Mouse (Mus musculus) kidney, adult 2 months (tissue): Measurements from ENCODE around the gene Prkcg. TPM values are rescaled to one million over a fixed set of nuclear protein-coding genes. Genes with fewer than 3 reads are reported as not detected.

Experiments
- DNase-seq: peaks from one replicate; pipeline ENCODE4 v3.0.0; 2021
- H3K27ac ChIP-seq: fragments of 200-500 bp; 2 replicates; pipeline ENCODE4 v1.5.1; 2012; ENCODE audit warnings: low read depth, low read length, control low read depth, inconsistent platforms; ENCODE audit not compliant: insufficient read depth
- H3K27me3 ChIP-seq: fragments of 200-500 bp; replicated peaks from 2 replicates; pipeline ENCODE4 v1.6.1; 2012; ENCODE audit warnings: mild to moderate bottlenecking, moderate library complexity, low read length, inconsistent platforms; ENCODE audit not compliant: control insufficient read depth, insufficient read depth
- H3K36me3 ChIP-seq: fragments of 200-500 bp; 2 replicates; pipeline ENCODE4 v1.6.1; 2012; ENCODE audit warnings: mild to moderate bottlenecking, moderate library complexity, low read length, inconsistent platforms; ENCODE audit not compliant: control insufficient read depth, insufficient read depth
- H3K4me1 ChIP-seq: fragments of 200-500 bp; 2 replicates; pipeline ENCODE4 v1.6.1; 2011; ENCODE audit warnings: low read length; ENCODE audit not compliant: control insufficient read depth, insufficient read depth
- H3K4me3 ChIP-seq: fragments of 200-500 bp; 2 replicates; pipeline ENCODE4 v1.5.1; 2011; ENCODE audit warnings: mild to moderate bottlenecking, low read depth, low read length, control low read depth; ENCODE audit not compliant: insufficient read depth
- CTCF ChIP-seq: fragments of 200-500 bp; conservative IDR thresholded peaks from 2 replicates; pipeline ENCODE4 v1.5.1; 2011; ENCODE audit warnings: low read depth, mild to moderate bottlenecking, control low read depth, low read length, moderate library complexity, mixed read lengths; ENCODE audit not compliant: insufficient read depth, insufficient read length
- POLR2A ChIP-seq: fragments of 200-500 bp; IDR thresholded peaks from one replicate; pipeline ENCODE4 v1.6.1; 2011; ENCODE audit warnings: low read depth, low read length, control low read depth
- WGBS: fragments of 180-500 bp; shearing (Covaris S2); methylation state at CpG from one replicate; pipeline ENCODE4 v1.1.7; 2018; 5-methylcytosine and 5-hydroxymethylcytosine counted together
- polyA plus RNA-seq: library from polyadenylated mRNA; depleted of rRNA; stranded (reverse); fragments of >200 nt; gene quantifications from 2 replicates; pipeline ENCODE4 v1.2.3, GENCODE M21; 2012; rRNA removed

The Prkcg gene
- polyA plus RNA-seq, 1 experiment, result 0.44 TPM

DNA sequence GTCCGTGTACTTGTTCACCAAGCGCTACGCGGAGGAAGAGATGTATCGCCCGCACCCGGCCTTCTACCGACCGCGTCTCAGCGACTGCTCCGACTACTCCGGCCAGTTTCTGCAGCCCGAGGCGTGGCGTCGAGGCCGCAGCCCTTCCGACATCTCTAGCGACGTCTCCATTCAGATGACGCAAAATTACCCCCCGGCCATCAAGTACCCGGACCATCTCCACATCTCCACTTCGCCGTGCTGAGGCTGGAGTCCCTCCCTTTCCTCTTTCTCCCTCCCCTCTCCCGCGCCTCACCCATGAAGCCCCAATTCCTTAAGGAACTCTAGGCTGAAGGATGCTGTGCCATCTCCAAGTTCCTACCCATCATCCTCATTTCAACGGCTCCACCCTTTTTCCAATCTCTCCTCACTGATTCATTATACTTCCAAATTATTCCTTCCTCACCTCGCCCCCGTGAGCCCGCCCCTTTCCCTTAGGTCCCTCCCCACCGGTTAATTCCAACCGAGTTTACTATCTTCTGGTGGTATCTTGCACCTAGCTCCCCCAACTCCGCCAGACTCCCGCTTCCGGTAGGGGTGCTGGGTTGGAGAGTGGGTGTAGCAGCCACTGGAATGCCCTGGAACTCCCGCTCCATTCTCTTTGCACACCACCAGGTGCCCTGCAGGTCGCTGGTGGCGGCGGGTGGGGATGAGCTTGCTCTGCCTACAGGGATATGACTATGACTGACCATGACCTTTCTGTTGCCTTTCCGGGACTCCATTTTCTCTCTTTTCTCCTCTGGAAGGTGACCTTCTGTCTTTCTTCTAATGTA, 77.9 kb downstream of the Prkcg start:
- WGBS, result 16% methylated on average over 42 of the region's 42 CpGs
- Histone ChIP-seq H3K4me3 (peak overlapping the region; percentile 35), H3K27me3 (no peaks in the 10 kb centered on the region), H3K4me1 (no peaks in the 10 kb centered on the region), H3K36me3 (no peaks in the 10 kb centered on the region), H3K27ac (no peak overlapping the region)
- no peak for TF ChIP-seq CTCF
- no peak for TF ChIP-seq POLR2A
- no peak for DNase-seq

DNA sequence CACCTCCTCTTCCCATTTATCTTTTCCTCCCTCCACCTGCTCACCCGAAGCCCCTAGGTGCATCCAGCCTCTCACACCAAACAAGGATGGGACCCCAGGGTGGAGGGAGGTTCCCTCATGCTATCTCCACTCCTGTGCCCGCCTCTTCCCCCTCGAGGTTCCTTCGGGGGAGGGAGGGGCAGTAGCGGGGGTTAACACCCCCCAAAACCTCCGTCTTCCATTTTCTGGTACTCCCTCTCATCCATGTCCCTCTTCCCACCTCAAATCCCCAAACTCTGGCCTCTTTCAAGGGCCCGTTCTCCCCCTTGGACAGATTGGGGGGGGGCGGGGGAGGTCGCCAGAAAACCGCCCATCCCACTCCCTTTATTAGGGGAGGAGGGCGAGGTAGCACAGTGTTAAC, 78.6 kb downstream of the Prkcg start:
- no peak for DNase-seq
- 6% methylated on average over 11 of the region's 11 CpGs for WGBS
- Histone ChIP-seq H3K27ac (no peak overlapping the region), H3K27me3 (no peaks in the 10 kb centered on the region), H3K4me3 (peak overlapping the region; percentile 10; the same call in 1 of the 2 replicates), H3K4me1 (no peaks in the 10 kb centered on the region), H3K36me3 (no peaks in the 10 kb centered on the region)
- TF ChIP-seq CTCF, result no peak
- TF ChIP-seq POLR2A, result no peak

- DNase-seq, result no peak
- WGBS, result 45% methylated on average over 12 of the region's 12 CpGs
- no peak for TF ChIP-seq CTCF
- TF ChIP-seq POLR2A, result no peak
- H3K4me3 ChIP-seq, result no peak overlapping the region
- H3K4me1 ChIP-seq, result no peaks in the 10 kb centered on the region
- no peaks in the 10 kb centered on the region for H3K27me3 ChIP-seq
- no peak overlapping the region for H3K27ac ChIP-seq
- H3K36me3 ChIP-seq, result no peaks in the 10 kb centered on the region
These were observed 79.3 kb downstream of the Prkcg start for GRCm38 (mm10) chr7:3368311-3368710.

GRCm38 (mm10) chr7:3369189-3369588, 80.2 kb downstream of the Prkcg start:
- Histone ChIP-seq H3K4me3 (no peak overlapping the region), H3K27ac (no peak overlapping the region), H3K27me3 (no peaks in the 10 kb centered on the region), H3K36me3 (no peaks in the 10 kb centered on the region), H3K4me1 (no peaks in the 10 kb centered on the region)
- WGBS, result 76% methylated on average over 6 of the region's 6 CpGs
- TF ChIP-seq POLR2A (no peak), CTCF (no peak)
- DNase-seq, result no peak

DNA sequence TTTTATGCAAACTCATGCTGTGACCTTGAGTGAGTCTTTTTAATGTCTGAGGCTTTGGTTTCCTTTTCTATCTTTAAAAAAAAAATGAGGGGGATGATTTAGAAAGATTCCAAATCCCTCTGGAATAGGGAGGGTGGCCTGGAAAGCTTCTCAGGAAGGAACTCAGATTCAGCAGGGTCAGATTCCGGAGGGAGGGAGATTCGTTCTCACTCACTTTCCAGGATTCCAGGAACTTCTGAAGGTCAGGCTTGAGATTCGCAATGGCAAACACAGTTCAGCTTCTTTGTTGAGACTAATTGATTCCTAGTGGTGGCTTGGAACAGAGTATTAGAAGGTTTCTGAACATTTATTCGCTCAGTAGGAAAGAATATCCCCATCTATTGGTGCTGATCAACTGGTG, 81.4 kb downstream of the Prkcg start:
- WGBS, result 50% methylated on average over 4 of the region's 4 CpGs
- Histone ChIP-seq H3K27ac (no peak overlapping the region), H3K4me3 (no peak overlapping the region), H3K27me3 (no peaks in the 10 kb centered on the region), H3K36me3 (no peaks in the 10 kb centered on the region), H3K4me1 (no peaks in the 10 kb centered on the region)
- DNase-seq, result peak; percentile 54
- no peak for TF ChIP-seq CTCF
- TF ChIP-seq POLR2A, result no peak

DNA sequence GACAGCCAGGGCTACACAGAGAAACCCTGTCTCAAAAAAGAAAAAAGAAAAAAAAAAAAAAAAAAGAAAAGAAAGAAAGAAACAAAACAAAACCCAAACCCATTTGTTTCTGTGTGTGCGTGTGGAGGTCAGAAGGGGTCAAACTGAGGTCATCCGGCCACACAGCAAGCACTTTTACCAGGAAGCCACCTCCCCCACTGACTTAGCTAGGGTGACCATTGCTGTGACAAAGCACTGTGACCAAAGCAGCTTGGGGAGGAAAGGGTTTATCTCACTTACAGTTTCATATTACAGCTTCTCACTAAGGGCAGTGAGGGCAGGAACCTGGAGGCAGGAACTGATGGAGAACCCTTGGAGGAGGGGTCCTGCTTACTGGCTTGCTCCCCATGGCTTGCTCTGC, 83.4 kb downstream of the Prkcg start:
- TF ChIP-seq CTCF, result no peak
- no peak for TF ChIP-seq POLR2A
- 48% methylated on average over 2 of the region's 2 CpGs for WGBS
- Histone ChIP-seq H3K27ac (no peak overlapping the region), H3K36me3 (no peaks in the 10 kb centered on the region), H3K27me3 (no peaks in the 10 kb centered on the region), H3K4me3 (no peak overlapping the region), H3K4me1 (no peaks in the 10 kb centered on the region)
- no peak for DNase-seq

GRCm38 (mm10) chr7:3373754-3374153, 84.8 kb downstream of the Prkcg start:
- H3K36me3 ChIP-seq, result no peaks in the 10 kb centered on the region
- no peak for TF ChIP-seq CTCF
- no peak for TF ChIP-seq POLR2A
- H3K4me1 ChIP-seq, result no peaks in the 10 kb centered on the region
- peak; percentile 8 for DNase-seq
- no peak overlapping the region for H3K27ac ChIP-seq
- WGBS, result 57% methylated on average over 8 of the region's 8 CpGs
- H3K27me3 ChIP-seq, result no peaks in the 10 kb centered on the region
- H3K4me3 ChIP-seq, result no peak overlapping the region

- 40% methylated on average over 4 of the region's 4 CpGs for WGBS
- peak; percentile 53 for DNase-seq
- H3K4me3 ChIP-seq, result no peak overlapping the region
- no peaks in the 10 kb centered on the region for H3K4me1 ChIP-seq
- no peak overlapping the region for H3K27ac ChIP-seq
- TF ChIP-seq CTCF (peak; percentile 48), POLR2A (no peak)
- no peaks in the 10 kb centered on the region for H3K27me3 ChIP-seq
- H3K36me3 ChIP-seq, result no peaks in the 10 kb centered on the region
These were observed 87.9 kb downstream of the Prkcg start for GRCm38 (mm10) chr7:3376831-3377230.

Other genes with a start within 250 kb of the Prkcg start
- not detected in 2 replicates for gene AU018091, start 120.0 kb upstream of the Prkcg start, polyA plus RNA-seq
- gene Nlrp12, start 39.4 kb upstream of the Prkcg start, polyA plus RNA-seq, result 0.02 TPM in 1 of 2 replicates, not detected in the other
- gene Myadm, start 99 bp upstream of the Prkcg start, polyA plus RNA-seq, result 111 and 114 TPM in 2 replicates
- 3.4 and 4.4 TPM in 2 replicates for gene Cacng7, start 43.8 kb downstream of the Prkcg start, polyA plus RNA-seq
- 0.11 TPM in 1 of 2 replicates, not detected in the other for gene Cacng8, start 101.5 kb downstream of the Prkcg start, polyA plus RNA-seq
- gene Cacng6, start 135.0 kb downstream of the Prkcg start, polyA plus RNA-seq, result 1.3 TPM in 1 of 2 replicates, not detected in the other
- gene Tarm1, start 213.4 kb downstream of the Prkcg start, polyA plus RNA-seq, result 2.9 and 3.7 TPM in 2 replicates